Mouse (Mus musculus) MEL (cell line): ENCODE measurements around the gene Ccdc157. TPM values are rescaled to one million over a fixed set of nuclear protein-coding genes. Genes with fewer than 3 reads are reported as not detected.

Experiments used
- DNase-seq: peaks from one replicate; pipeline ENCODE4 v3.0.0; 2011; ENCODE audit warnings: low read depth, low spot score
- H3K27ac ChIP-seq: 2 replicates; pipeline ENCODE4 v1.5.1; 2012; ENCODE audit warnings: low read depth, mild to moderate bottlenecking, control low read depth, low read length, moderate library complexity; ENCODE audit not compliant: control insufficient read depth
- H3K27me3 ChIP-seq, 2 experiments: fragments of 150-350 bp in 1 of 2; sonication (generic) in 1 of 2; 2 replicates each; pipeline ENCODE4 v1.6.1; 2012; ENCODE audit warnings: low read length in 2 of 2, mild to moderate bottlenecking in 2 of 2, improper control_type of control experiment in 1 of 2, moderate library complexity in 1 of 2; ENCODE audit not compliant: insufficient read depth in 2 of 2, control insufficient read depth in 1 of 2
- H3K36me3 ChIP-seq, 2 experiments: 2 replicates each; pipeline ENCODE4 v1.6.1; 2012 to 2014; ENCODE audit warnings: low read length in 2 of 2, improper control_type of control experiment in 1 of 2, inconsistent platforms in 1 of 2, mild to moderate bottlenecking in 1 of 2; ENCODE audit not compliant: insufficient read depth in 2 of 2, control insufficient read depth in 1 of 2
- H3K4me1 ChIP-seq, 2 experiments: fragments of 150-350 bp in 1 of 2; sonication (generic) in 1 of 2; 2 replicates each; pipeline ENCODE4 v1.6.1; 2012; ENCODE audit warnings: low read length in 2 of 2, improper control_type of control experiment in 1 of 2, mild to moderate bottlenecking in 1 of 2; ENCODE audit not compliant: insufficient read depth in 2 of 2, control insufficient read depth in 1 of 2
- H3K4me3 ChIP-seq, 2 experiments: fragments of 150-350 bp in 1 of 2; sonication (generic) in 1 of 2; 2 replicates each; pipeline ENCODE4 v1.5.1; 2012; ENCODE audit warnings: low read depth in 2 of 2, low read length in 2 of 2, mild to moderate bottlenecking in 2 of 2, moderate library complexity in 2 of 2, control low read depth in 1 of 2, improper control_type of control experiment in 1 of 2; ENCODE audit not compliant: control insufficient read depth in 1 of 2, insufficient read depth in 1 of 2
- H3K79me2 ChIP-seq: 2 replicates; pipeline ENCODE4 v1.6.1; 2012; ENCODE audit warnings: mild to moderate bottlenecking, low read length, moderate library complexity; ENCODE audit not compliant: control insufficient read depth, poor library complexity, insufficient read depth
- H3K9ac ChIP-seq: 2 replicates; pipeline ENCODE4 v1.6.1; 2012; ENCODE audit warnings: low read depth, mild to moderate bottlenecking, control low read depth, low read length, moderate library complexity; ENCODE audit not compliant: control insufficient read depth, poor library complexity, severe bottlenecking
- H3K9me3 ChIP-seq: fragments of 150-350 bp; sonication (generic); replicated peaks from 2 replicates; pipeline ENCODE4 v1.6.1; 2012; ENCODE audit warnings: mild to moderate bottlenecking, low read length, improper control_type of control experiment, moderate library complexity; ENCODE audit not compliant: insufficient read depth
- EP300 ChIP-seq, 2 experiments: IDR thresholded peaks; 2 replicates each; pipeline ENCODE4 v1.6.1; 2011; ENCODE audit warnings: improper control_type of control experiment in 2 of 2, low read length in 2 of 2, low read depth in 1 of 2, mild to moderate bottlenecking in 1 of 2
- NRF1 ChIP-seq: IDR thresholded peaks from 2 replicates; pipeline ENCODE4 v1.6.1; 2014; ENCODE audit warnings: low read depth, mild to moderate bottlenecking, inconsistent platforms, low read length, improper control_type of control experiment, moderate library complexity; ENCODE audit not compliant: poor library complexity, insufficient read depth, severe bottlenecking
- POLR2A ChIP-seq, 2 experiments: IDR thresholded peaks; 2 replicates each; pipeline ENCODE4 v1.6.1; 2011 to 2012; ENCODE audit warnings: low read length in 2 of 2, mild to moderate bottlenecking in 2 of 2, control low read depth in 1 of 2, improper control_type of control experiment in 1 of 2, low read depth in 1 of 2, moderate library complexity in 1 of 2; ENCODE audit not compliant: control insufficient read depth in 1 of 2, insufficient read depth in 1 of 2, poor library complexity in 1 of 2
- POLR2AphosphoS5 ChIP-seq: IDR thresholded peaks from 2 replicates; pipeline ENCODE4 v1.6.1; 2012; ENCODE audit warnings: low read depth, borderline replicate concordance, mild to moderate bottlenecking, inconsistent platforms, low read length, moderate library complexity, mixed read lengths
- RCOR1 ChIP-seq: IDR thresholded peaks from 2 replicates; pipeline ENCODE4 v1.6.1; 2012; ENCODE audit warnings: low read depth, mild to moderate bottlenecking, inconsistent platforms, low read length, improper control_type of control experiment
- polyA plus RNA-seq, 2 experiments: library from polyadenylated mRNA; stranded (reverse) in 1 of 2; unstranded in 1 of 2; fragments of >175 nt in 1 of 2; fragments of >200 nt in 1 of 2; gene quantifications; 2 replicates each; pipeline versions ENCODE4 v1.2.1 to v1.2.4; 2012; ENCODE audit warnings: low replicate concordance in 2 of 2, low read depth in 1 of 2; ENCODE audit not compliant: insufficient read length in 2 of 2, insufficient read depth in 1 of 2, missing spikeins in 1 of 2
- total RNA-seq: library from RNA; depleted of rRNA; stranded (reverse); fragments of 300-350 nt; gene quantifications from 2 replicates; pipeline ENCODE4 v1.2.3, GENCODE M21; 2012; rRNA removed

Gene Ccdc157
- total and polyA plus RNA-seq, 3 experiments = 2.0 to 2.9 TPM; not detected in 1

- peaks cover 0 to 7% of the 10 kb centered on the region in 2 experiments; a peak in 2 of 4 replicates for H3K4me1 ChIP-seq
- H3K4me3 ChIP-seq = peak overlapping the region in 1 of 2 experiments; percentile 72; a peak in 2 of 4 replicates
- H3K9ac ChIP-seq = no peak overlapping the region
These were observed 66.4 kb downstream of the Ccdc157 start for GRCm38 (mm10) chr11:4093459-4094377.

More at GRCm38 (mm10) chr11:4093459-4094377, 66.4 kb downstream of the Ccdc157 start:
- Histone ChIP-seq H3K79me2 (peaks cover 8% of the 10 kb centered on the region), H3K9me3 (no peaks in the 10 kb centered on the region), H3K27me3 (no peaks in the 10 kb centered on the region), H3K27ac (no peak overlapping the region), H3K36me3 (peaks cover 2 to 6% of the 10 kb centered on the region in 2 experiments; a peak in 2 of 4 replicates)
- TF ChIP-seq POLR2AphosphoS5 = no peak
- TF ChIP-seq EP300 (IDR thresholded peaks at IDR 0.05; ENCODE audit: low read depth in 1 of 2, low read length in 2 of 2) = no peak
- TF ChIP-seq RCOR1 = no peak
- no peak for TF ChIP-seq POLR2A (IDR thresholded peaks at IDR 0.05; ENCODE audit: control insufficient read depth in 1 of 2, insufficient read depth in 1 of 2, low read depth in 1 of 2, low read length in 2 of 2, poor library complexity in 1 of 2)
- TF ChIP-seq NRF1 = no peak
- no peak for DNase-seq

Other genes starting within 250 kb of the Ccdc157 start
- gene Slc35e4, start 245.6 kb downstream of the Ccdc157 start, total RNA-seq = 12.1 and 13.4 TPM in 2 replicates
- gene Slc35e4, start 245.6 kb downstream of the Ccdc157 start, polyA plus RNA-seq = 10 to 100 TPM in 1 of 2 experiments, not detected in 1; 14.0 TPM
- gene Tcn2, start 228.1 kb downstream of the Ccdc157 start, total RNA-seq = 11.4 and 14.1 TPM in 2 replicates
- 10 to 100 TPM in 1 of 2 experiments, not detected in 1; 16.0 TPM for gene Tcn2, start 228.1 kb downstream of the Ccdc157 start, polyA plus RNA-seq
- gene Pes1, start 196.3 kb downstream of the Ccdc157 start, total RNA-seq = 224 and 240 TPM in 2 replicates
- gene Pes1, start 196.3 kb downstream of the Ccdc157 start, polyA plus RNA-seq = 100 to 1,000 TPM; 301 to 498 TPM
- gene 4930556J24Rik, start 183.5 kb downstream of the Ccdc157 start, total RNA-seq = 0.31 and 0.39 TPM in 2 replicates
- under 1 TPM in 1 of 2 experiments, not detected in 1; 0.47 TPM for gene 4930556J24Rik, start 183.5 kb downstream of the Ccdc157 start, polyA plus RNA-seq
- 0.12 and 0.20 TPM in 2 replicates for gene Gal3st1, start 176.7 kb downstream of the Ccdc157 start, total RNA-seq
- gene Gal3st1, start 176.7 kb downstream of the Ccdc157 start, polyA plus RNA-seq = under 1 TPM in 1 of 2 experiments, not detected in 1; 0.07 TPM
- gene Sec14l4, start 128.8 kb downstream of the Ccdc157 start, total RNA-seq = not detected in 2 replicates
- not detected for gene Sec14l4, start 128.8 kb downstream of the Ccdc157 start, polyA plus RNA-seq
- gene Sec14l3, start 95.5 kb downstream of the Ccdc157 start, total RNA-seq = not detected in 2 replicates
- gene Sec14l3, start 95.5 kb downstream of the Ccdc157 start, polyA plus RNA-seq = not detected
- 71.4 and 84.8 TPM in 2 replicates for gene Mtfp1, start 64.8 kb downstream of the Ccdc157 start, total RNA-seq
- gene Mtfp1, start 64.8 kb downstream of the Ccdc157 start, polyA plus RNA-seq = 10 to 100 TPM in 1 of 2 experiments, not detected in 1; 70.5 TPM
- 22.6 and 40.1 TPM in 2 replicates for gene Sec14l2, start 36.9 kb downstream of the Ccdc157 start, total RNA-seq
- gene Sec14l2, start 36.9 kb downstream of the Ccdc157 start, polyA plus RNA-seq = 10 to 100 TPM in 1 of 2 experiments, not detected in 1; 15.5 TPM
- 10.1 and 11.3 TPM in 2 replicates for gene Rnf215, start 25.1 kb downstream of the Ccdc157 start, total RNA-seq
- 10 to 100 TPM in 1 of 2 experiments, not detected in 1; 13.2 TPM for gene Rnf215, start 25.1 kb downstream of the Ccdc157 start, polyA plus RNA-seq
- 64.9 and 77.0 TPM in 2 replicates for gene Sf3a1, start 57 bp upstream of the Ccdc157 start, total RNA-seq
- 100 to 1,000 TPM in 1 of 2 experiments, 10 to 100 TPM in 1; 32.1 to 101 TPM for gene Sf3a1, start 57 bp upstream of the Ccdc157 start, polyA plus RNA-seq
- 26.3 and 27.4 TPM in 2 replicates for gene Tbc1d10a, start 26.5 kb upstream of the Ccdc157 start, total RNA-seq
- gene Tbc1d10a, start 26.5 kb upstream of the Ccdc157 start, polyA plus RNA-seq = 10 to 100 TPM in 1 of 2 experiments, not detected in 1; 23.0 TPM
- 6.6 and 7.1 TPM in 2 replicates for gene Castor1, start 57.9 kb upstream of the Ccdc157 start, total RNA-seq
- 10 to 100 TPM in 1 of 2 experiments, not detected in 1; 11.8 TPM for gene Castor1, start 57.9 kb upstream of the Ccdc157 start, polyA plus RNA-seq
- 11.2 and 15.4 TPM in 2 replicates for gene Osm, start 76.1 kb upstream of the Ccdc157 start, total RNA-seq
- 10 to 100 TPM in 1 of 2 experiments, not detected in 1; 10.6 TPM for gene Osm, start 76.1 kb upstream of the Ccdc157 start, polyA plus RNA-seq
- gene Lif, start 97.3 kb upstream of the Ccdc157 start, total RNA-seq = 0.10 and 0.27 TPM in 2 replicates
- under 1 TPM in 1 of 2 experiments, not detected in 1; 0.31 TPM for gene Lif, start 97.3 kb upstream of the Ccdc157 start, polyA plus RNA-seq